Mouse (Mus musculus) ovary, postnatal 14 days (tissue): ENCODE data around the gene Gm21812.
"Not testable (repeated sequence)": the region's sequence is repeated elsewhere in the genome, so short reads cannot be mapped to it uniquely, and the experiment has no call there.

Source experiments
- DNase-seq: peaks from one replicate; pipeline ENCODE4 v3.0.0; 2022; ENCODE audit warnings: low spot score

The Gm21812 gene

GRCm38 (mm10) chrY:9347084-9347483, at the start of gene Gm21812:
Gene Gm21812 (minus strand): TSS chrY:9347184.
- not testable (repeated sequence) for DNase-seq
